Mouse (Mus musculus): Measurements from ENCODE around the gene Acox2. TPM values are rescaled to one million over a fixed set of nuclear protein-coding genes. Genes with fewer than 3 reads are reported as not detected.

Gene Acox2
- polyA plus RNA-seq, 1 experiment from 2014 or later = not detected

- H3K4me3 ChIP-seq (ENCODE audit: low read depth, low read length) = no peak overlapping the region
- WGBS = 89% methylated on average over 10 of the region's 10 CpGs
- no peaks in the 10 kb centered on the region for H3K4me1 ChIP-seq (ENCODE audit: control insufficient read depth, insufficient read depth, low read length)
- no peak overlapping the region for H3K4me2 ChIP-seq (replicated peaks; ENCODE audit: low read depth, low read length)
- H3K27ac ChIP-seq (ENCODE audit: low read length) = no peak overlapping the region
- no peaks in the 10 kb centered on the region for H3K27me3 ChIP-seq (ENCODE audit: control insufficient read depth, insufficient read depth, low read length)
- H3K9ac ChIP-seq (replicated peaks; ENCODE audit: low read depth, low read length) = no peak overlapping the region
- H3K9me3 ChIP-seq (ENCODE audit: control insufficient read depth, low read depth, low read length) = no peaks in the 10 kb centered on the region
- peaks cover 10% of the 10 kb centered on the region; the same call in 1 of the 2 replicates for H3K36me3 ChIP-seq (ENCODE audit: control insufficient read depth, insufficient read depth, low read length)
- ATAC-seq (ENCODE audit: insufficient number of reproducible peaks, insufficient read depth, low FRiP score, low read depth) = no peak
Measured at GRCm38 (mm10) chr14:8223506-8224293, 35.5 kb downstream of the Acox2 start.

GRCm38 (mm10) chr14:8222561-8222960 is 36.6 kb downstream of the Acox2 start:
- 94% methylated on average over 16 of the region's 16 CpGs for WGBS
- ATAC-seq (ENCODE audit: insufficient number of reproducible peaks, insufficient read depth, low FRiP score, low read depth) = no peak
- H3K4me1 ChIP-seq (ENCODE audit: control insufficient read depth, insufficient read depth, low read length) = no peaks in the 10 kb centered on the region

GRCm38 (mm10) chr14:8220912-8221311 is 38.2 kb downstream of the Acox2 start:
- H3K27me3 ChIP-seq (ENCODE audit: control insufficient read depth, insufficient read depth, low read length) = no peaks in the 10 kb centered on the region
- H3K36me3 ChIP-seq (ENCODE audit: control insufficient read depth, insufficient read depth, low read length) = peaks cover 10% of the 10 kb centered on the region; the same call in 1 of the 2 replicates
- H3K27ac ChIP-seq (ENCODE audit: low read length) = no peak overlapping the region
- ATAC-seq (ENCODE audit: insufficient number of reproducible peaks, insufficient read depth, low FRiP score, low read depth) = no peak
- H3K4me1 ChIP-seq (ENCODE audit: control insufficient read depth, insufficient read depth, low read length) = no peaks in the 10 kb centered on the region
- H3K9ac ChIP-seq (replicated peaks; ENCODE audit: low read depth, low read length) = no peak overlapping the region
- H3K4me2 ChIP-seq (replicated peaks; ENCODE audit: low read depth, low read length) = no peak overlapping the region
- WGBS = 88% methylated on average over 2 of the region's 2 CpGs
- H3K4me3 ChIP-seq (ENCODE audit: low read depth, low read length) = no peak overlapping the region
- no peaks in the 10 kb centered on the region for H3K9me3 ChIP-seq (ENCODE audit: control insufficient read depth, low read depth, low read length)

More at GRCm38 (mm10) chr14:8222561-8222960, 36.6 kb downstream of the Acox2 start:
- no peaks in the 10 kb centered on the region for H3K9me3 ChIP-seq (ENCODE audit: control insufficient read depth, low read depth, low read length)
- no peak overlapping the region for H3K4me3 ChIP-seq (ENCODE audit: low read depth, low read length)
- no peaks in the 10 kb centered on the region for H3K27me3 ChIP-seq (ENCODE audit: control insufficient read depth, insufficient read depth, low read length)
- no peak overlapping the region for H3K27ac ChIP-seq (ENCODE audit: low read length)
- no peak overlapping the region for H3K4me2 ChIP-seq (replicated peaks; ENCODE audit: low read depth, low read length)
- H3K36me3 ChIP-seq (ENCODE audit: control insufficient read depth, insufficient read depth, low read length) = peaks cover 10% of the 10 kb centered on the region; the same call in 1 of the 2 replicates
- no peak overlapping the region for H3K9ac ChIP-seq (replicated peaks; ENCODE audit: low read depth, low read length)

GRCm38 (mm10) chr14:8220306-8220705 is 38.8 kb downstream of the Acox2 start:
- Histone ChIP-seq H3K36me3 (ENCODE audit: control insufficient read depth, insufficient read depth, low read length) (peaks cover 10% of the 10 kb centered on the region; the same call in 1 of the 2 replicates), H3K9me3 (ENCODE audit: control insufficient read depth, low read depth, low read length) (no peaks in the 10 kb centered on the region), H3K4me3 (ENCODE audit: low read depth, low read length) (no peak overlapping the region), H3K4me2 (replicated peaks; ENCODE audit: low read depth, low read length) (no peak overlapping the region), H3K9ac (replicated peaks; ENCODE audit: low read depth, low read length) (no peak overlapping the region), H3K27ac (ENCODE audit: low read length) (no peak overlapping the region), H3K27me3 (ENCODE audit: control insufficient read depth, insufficient read depth, low read length) (no peaks in the 10 kb centered on the region), H3K4me1 (ENCODE audit: control insufficient read depth, insufficient read depth, low read length) (no peaks in the 10 kb centered on the region)
- ATAC-seq (ENCODE audit: insufficient number of reproducible peaks, insufficient read depth, low FRiP score, low read depth) = no peak
- 72% methylated on average over 7 of the region's 7 CpGs for WGBS

GRCm38 (mm10) chr14:8219876-8220275 is 39.3 kb downstream of the Acox2 start:
- H3K27me3 ChIP-seq (ENCODE audit: control insufficient read depth, insufficient read depth, low read length) = no peaks in the 10 kb centered on the region
- no peak overlapping the region for H3K4me2 ChIP-seq (replicated peaks; ENCODE audit: low read depth, low read length)
- no peak overlapping the region for H3K9ac ChIP-seq (replicated peaks; ENCODE audit: low read depth, low read length)
- H3K4me1 ChIP-seq (ENCODE audit: control insufficient read depth, insufficient read depth, low read length) = 0 out of 2 replicates have a peak, but pooled peaks cover 4% of the 10 kb centered on the region
- H3K36me3 ChIP-seq (ENCODE audit: control insufficient read depth, insufficient read depth, low read length) = peaks cover 10% of the 10 kb centered on the region; the same call in 1 of the 2 replicates
- no peaks in the 10 kb centered on the region for H3K9me3 ChIP-seq (ENCODE audit: control insufficient read depth, low read depth, low read length)
- ATAC-seq (ENCODE audit: insufficient number of reproducible peaks, insufficient read depth, low FRiP score, low read depth) = no peak
- no peak overlapping the region for H3K4me3 ChIP-seq (ENCODE audit: low read depth, low read length)
- WGBS = 67% methylated on average over 11 of the region's 11 CpGs
- H3K27ac ChIP-seq (ENCODE audit: low read length) = no peak overlapping the region

GRCm38 (mm10) chr14:8218730-8219380 is 40.3 kb downstream of the Acox2 start:
- no peak for ATAC-seq (ENCODE audit: insufficient number of reproducible peaks, insufficient read depth, low FRiP score, low read depth)
- Histone ChIP-seq H3K9ac (replicated peaks; ENCODE audit: low read depth, low read length) (no peak overlapping the region), H3K4me3 (ENCODE audit: low read depth, low read length) (no peak overlapping the region), H3K27me3 (ENCODE audit: control insufficient read depth, insufficient read depth, low read length) (no peaks in the 10 kb centered on the region), H3K4me1 (ENCODE audit: control insufficient read depth, insufficient read depth, low read length) (0 out of 2 replicates have a peak, but pooled peaks cover 4% of the 10 kb centered on the region), H3K27ac (ENCODE audit: low read length) (no peak overlapping the region), H3K4me2 (replicated peaks; ENCODE audit: low read depth, low read length) (no peak overlapping the region), H3K9me3 (ENCODE audit: control insufficient read depth, low read depth, low read length) (no peaks in the 10 kb centered on the region), H3K36me3 (ENCODE audit: control insufficient read depth, insufficient read depth, low read length) (peaks cover 10% of the 10 kb centered on the region; the same call in 1 of the 2 replicates)
- WGBS = 47% methylated on average over 10 of the region's 10 CpGs

GRCm38 (mm10) chr14:8218238-8218637 is 40.9 kb downstream of the Acox2 start:
- no peak overlapping the region for H3K4me3 ChIP-seq (ENCODE audit: low read depth, low read length)
- ATAC-seq (ENCODE audit: insufficient number of reproducible peaks, insufficient read depth, low FRiP score, low read depth) = no peak
- no peak overlapping the region for H3K27ac ChIP-seq (ENCODE audit: low read length)
- H3K9ac ChIP-seq (replicated peaks; ENCODE audit: low read depth, low read length) = no peak overlapping the region
- 68% methylated on average over 7 of the region's 7 CpGs for WGBS
- H3K27me3 ChIP-seq (ENCODE audit: control insufficient read depth, insufficient read depth, low read length) = no peaks in the 10 kb centered on the region
- no peaks in the 10 kb centered on the region for H3K9me3 ChIP-seq (ENCODE audit: control insufficient read depth, low read depth, low read length)
- H3K4me2 ChIP-seq (replicated peaks; ENCODE audit: low read depth, low read length) = no peak overlapping the region
- H3K4me1 ChIP-seq (ENCODE audit: control insufficient read depth, insufficient read depth, low read length) = 0 out of 2 replicates have a peak, but pooled peaks cover 4% of the 10 kb centered on the region
- H3K36me3 ChIP-seq (ENCODE audit: control insufficient read depth, insufficient read depth, low read length) = peaks cover 10% of the 10 kb centered on the region; the same call in 1 of the 2 replicates

GRCm38 (mm10) chr14:8216100-8216499 is 43.1 kb downstream of the Acox2 start:
- H3K9me3 ChIP-seq (ENCODE audit: control insufficient read depth, low read depth, low read length) = no peaks in the 10 kb centered on the region
- no peak overlapping the region for H3K4me3 ChIP-seq (ENCODE audit: low read depth, low read length)
- 70% methylated on average over 5 of the region's 5 CpGs for WGBS

More at GRCm38 (mm10) chr14:8216100-8216499, 43.1 kb downstream of the Acox2 start:
- H3K4me1 ChIP-seq (ENCODE audit: control insufficient read depth, insufficient read depth, low read length) = 0 out of 2 replicates have a peak, but pooled peaks cover 4% of the 10 kb centered on the region
- no peak overlapping the region for H3K9ac ChIP-seq (replicated peaks; ENCODE audit: low read depth, low read length)
- H3K27ac ChIP-seq (ENCODE audit: low read length) = no peak overlapping the region
- 0 out of 2 replicates have a peak overlapping the region, but pooled peaks have one; percentile 90 for H3K4me2 ChIP-seq (replicated peaks; ENCODE audit: low read depth, low read length)
- ATAC-seq (ENCODE audit: insufficient number of reproducible peaks, insufficient read depth, low FRiP score, low read depth) = no peak
- H3K36me3 ChIP-seq (ENCODE audit: control insufficient read depth, insufficient read depth, low read length) = no peaks in the 10 kb centered on the region
- H3K27me3 ChIP-seq (ENCODE audit: control insufficient read depth, insufficient read depth, low read length) = no peaks in the 10 kb centered on the region

All from stomach, embryonic 14.5 days (tissue).